Mouse (Mus musculus): Measurements from ENCODE around the gene Spry2.

Spry2 gene

DNA sequence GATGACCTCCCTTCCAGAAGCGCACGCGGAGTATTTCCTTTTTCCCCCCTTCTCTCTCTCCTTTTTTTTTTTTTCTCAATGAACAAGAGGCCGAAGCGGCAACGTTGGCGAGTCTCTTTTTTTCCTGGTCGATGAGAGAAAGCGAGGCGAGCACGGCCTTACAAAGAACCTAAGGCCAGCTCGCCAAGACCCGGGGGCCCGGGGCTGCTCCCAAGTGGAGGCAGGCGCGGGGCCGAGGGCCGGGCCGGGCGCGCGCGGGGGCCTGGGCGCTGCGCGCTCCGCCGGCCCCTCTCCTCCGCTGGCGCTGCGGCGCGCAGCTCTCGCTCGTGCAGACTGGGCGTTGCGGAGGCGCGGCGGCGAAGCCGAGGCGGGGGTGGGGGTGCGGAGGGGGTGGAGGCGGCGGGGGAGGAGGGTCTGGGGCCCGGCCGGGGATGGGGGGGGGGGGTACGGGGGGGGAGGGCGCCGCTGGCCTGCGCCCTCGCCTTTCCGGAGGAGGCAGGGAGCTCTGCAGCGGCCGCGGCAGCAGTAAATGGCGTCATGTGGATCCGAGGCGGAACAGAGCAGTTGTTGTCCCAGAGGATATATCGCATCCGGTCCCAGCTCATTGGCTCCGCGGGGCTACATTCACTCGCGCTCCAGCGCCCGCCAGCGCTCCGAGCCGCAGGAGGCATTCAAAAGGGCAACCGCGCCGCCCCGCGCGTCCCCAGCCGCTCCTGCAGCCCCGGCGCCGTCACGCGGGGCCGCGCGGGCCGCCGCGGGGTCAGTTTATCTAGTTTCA is at the start of gene Spry2:
Gene Spry2 (minus strand): TSS at position 29 of the 778 bp plus-strand sequence.
- peak; percentile 76 to 85 for DNase-seq (ENCODE audit: low spot score in 2 of 2)

DNA sequence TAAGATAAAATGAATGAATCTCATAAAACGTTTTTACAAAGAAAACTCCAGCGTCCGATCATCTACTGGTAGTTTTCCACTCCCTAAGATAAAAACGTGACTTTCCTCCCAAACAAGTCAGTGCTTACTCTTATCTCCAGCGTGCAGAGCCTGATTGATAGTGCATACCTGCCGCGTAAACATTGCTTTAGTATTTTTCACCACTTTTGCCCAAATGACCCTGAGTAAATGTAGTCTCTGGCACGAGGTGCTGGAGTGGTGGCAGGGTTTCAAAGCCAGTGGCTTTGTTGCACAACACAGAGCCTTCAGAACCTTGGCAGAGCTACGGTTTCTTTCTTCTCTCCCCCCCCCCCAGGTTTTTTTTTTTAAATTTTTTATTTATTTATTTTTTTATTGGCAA is 44.7 kb upstream of the Spry2 start:
- DNase-seq (ENCODE audit: low spot score in 2 of 2), result no peak

DNA sequence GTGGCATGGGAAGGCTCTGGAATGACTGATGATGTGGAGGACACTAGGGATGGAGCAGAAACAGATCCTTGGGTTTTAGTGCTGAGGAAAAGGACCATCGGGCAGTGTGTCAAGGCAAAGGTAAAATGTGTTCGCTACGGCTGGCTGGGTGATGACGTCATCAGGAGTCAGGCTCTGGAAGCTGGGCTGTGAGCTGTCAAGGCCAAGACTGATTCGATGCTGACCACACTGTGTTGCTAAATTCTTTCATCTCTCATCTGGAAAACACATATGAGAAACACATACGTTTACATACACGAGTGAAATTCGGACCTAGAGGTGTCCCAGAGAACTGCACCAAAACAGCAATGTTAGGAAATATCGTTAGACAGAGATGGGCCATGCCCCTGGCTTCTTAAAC is 30.1 kb upstream of the Spry2 start:
- no peak for DNase-seq (ENCODE audit: low spot score in 2 of 2)

DNA sequence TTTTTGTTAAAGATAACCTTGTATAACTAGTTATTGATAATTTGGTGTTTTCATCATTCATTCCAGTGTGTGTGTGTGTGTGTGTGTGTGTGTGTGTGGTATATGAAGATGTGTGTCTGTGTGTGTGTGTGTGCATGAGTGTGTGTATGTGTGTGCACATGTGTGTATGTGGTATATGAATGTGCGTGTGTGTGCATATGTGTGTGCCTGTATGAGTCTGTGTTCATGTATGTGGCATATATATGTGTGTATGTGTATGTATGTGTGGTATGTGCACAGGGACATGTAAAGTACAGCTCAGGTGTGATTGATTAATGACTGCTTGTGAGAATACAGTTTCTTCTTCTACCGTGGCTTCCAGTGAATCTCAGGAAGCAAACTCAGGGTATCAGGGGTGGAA is 28.7 kb upstream of the Spry2 start:
- no peak for DNase-seq (ENCODE audit: low spot score in 2 of 2)

DNA sequence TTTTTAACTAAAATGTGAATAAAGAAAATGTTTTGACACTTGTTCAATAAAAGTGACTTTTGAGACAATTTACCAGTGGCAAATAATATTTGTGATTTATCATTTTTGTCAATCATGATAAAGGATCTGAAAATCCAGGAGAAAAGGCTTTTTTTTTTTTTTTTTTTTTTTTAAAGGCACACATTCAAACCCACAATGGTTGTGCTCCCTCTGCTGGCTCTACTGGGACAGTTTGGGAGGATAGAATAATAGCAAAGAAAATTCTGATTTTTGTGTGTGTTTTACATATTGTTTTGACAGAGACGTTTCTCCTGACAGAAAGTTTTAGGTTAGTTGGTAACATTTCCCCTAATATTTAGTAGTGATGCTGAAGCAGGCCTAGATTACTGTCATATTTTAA is 28.1 kb upstream of the Spry2 start:
- no peak for DNase-seq (ENCODE audit: low spot score in 2 of 2)

DNA sequence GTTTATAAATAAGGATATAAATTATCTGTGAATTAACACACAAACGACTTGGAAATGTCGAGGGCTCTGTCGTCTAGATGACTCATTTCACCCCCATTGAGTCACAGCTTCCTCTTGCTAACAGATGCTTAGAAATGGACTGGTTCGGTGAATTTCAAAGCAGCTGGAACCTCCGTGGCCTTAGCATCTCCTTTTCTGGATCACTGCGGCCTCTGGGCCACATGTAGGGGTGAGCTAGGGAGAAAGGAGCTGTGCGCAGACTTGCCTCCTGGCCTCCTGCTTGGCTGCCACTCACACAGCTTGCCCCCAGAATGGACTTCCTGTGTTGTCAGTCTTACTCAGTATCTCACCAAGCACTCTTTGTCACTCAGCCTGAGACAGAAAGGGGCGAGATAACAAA is 26.3 kb upstream of the Spry2 start:
- DNase-seq (ENCODE audit: low spot score in 2 of 2), result peak; percentile 70 to 83

DNA sequence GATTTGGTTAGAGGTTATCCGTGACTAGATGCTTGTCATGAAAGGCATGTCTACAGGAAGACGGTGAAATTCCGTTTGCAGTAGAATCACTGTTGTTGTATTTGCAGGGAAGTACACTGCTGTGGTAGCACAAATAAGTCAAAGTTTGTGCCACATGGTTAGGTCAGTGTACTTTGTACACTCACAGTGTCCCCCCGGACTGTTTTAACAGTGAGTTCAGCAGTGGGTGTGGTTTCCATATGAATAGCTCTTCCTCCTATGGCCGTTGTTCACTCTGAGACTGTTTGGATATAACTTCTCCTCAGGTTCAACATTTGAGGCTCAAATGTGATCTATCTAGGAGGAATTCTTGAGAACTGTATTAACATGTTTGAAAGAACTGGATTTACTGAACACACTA is 25.8 kb upstream of the Spry2 start:
- DNase-seq (ENCODE audit: low spot score in 2 of 2), result peak; percentile 5 to 31

DNA sequence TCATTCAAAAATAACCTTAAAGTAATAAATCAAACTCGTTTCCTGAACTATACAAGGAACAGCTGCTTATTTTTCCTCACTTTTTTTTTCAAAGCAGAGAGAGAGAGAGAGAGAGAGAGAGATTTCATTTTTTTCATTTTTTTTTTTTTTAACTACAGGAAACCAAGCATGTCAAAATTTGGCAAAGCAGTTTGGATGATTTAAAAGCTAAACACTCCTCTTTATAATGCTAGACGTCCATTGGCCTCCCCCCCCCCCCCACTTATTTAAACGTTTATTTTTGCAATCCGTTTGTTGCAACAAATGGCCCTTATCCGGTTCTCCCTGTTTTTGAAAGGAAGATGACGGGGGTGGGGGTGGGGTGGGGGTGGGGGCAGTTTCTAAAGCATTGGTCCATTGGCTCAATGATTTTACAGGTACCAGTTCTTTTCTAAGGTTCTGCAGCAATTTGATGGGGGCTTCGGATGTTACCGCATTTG is 24.6 kb upstream of the Spry2 start:
- DNase-seq (ENCODE audit: low spot score in 2 of 2), result no peak

DNA sequence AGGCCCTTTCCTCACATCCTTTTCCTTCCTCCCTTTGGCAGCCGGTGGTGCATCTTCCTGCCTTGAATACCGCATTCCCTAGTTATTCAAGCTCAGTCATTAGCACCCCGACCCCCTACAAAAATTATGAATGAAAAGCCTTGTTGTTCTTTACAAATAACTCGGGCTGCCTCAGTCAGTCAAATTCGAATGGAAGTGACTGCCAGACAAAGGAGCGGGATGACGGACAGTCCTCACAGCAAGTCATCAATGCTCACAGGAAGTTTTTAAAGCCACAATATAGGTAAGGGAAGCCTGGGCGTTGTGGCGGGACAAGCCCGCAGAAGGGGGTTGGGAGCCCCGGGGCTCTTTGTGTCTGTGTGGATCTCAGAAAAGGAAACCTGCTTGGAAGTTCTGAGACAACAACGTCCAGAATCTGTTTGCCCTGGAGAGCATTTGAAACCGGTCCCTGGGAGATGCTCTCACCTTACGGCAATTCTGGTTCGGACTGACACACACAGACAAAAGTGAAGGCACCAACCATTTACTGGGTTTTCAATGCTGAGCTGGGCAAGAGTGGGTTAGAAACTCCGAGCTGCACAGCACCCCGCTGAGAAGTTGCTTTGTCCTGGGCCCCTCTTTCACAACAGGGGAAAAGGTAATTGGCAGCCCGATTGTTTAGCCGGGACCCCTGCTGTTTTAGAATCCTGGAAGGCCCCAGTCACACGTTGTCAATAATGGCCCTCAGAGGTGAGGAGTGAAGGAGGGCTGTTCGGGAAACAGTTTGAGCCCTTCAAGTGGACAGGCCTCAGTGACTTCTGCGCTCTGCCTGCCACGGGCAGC is 24.0 kb upstream of the Spry2 start:
- peak in 1 of 2 experiments; percentile 13 for DNase-seq (ENCODE audit: low spot score in 2 of 2)

DNA sequence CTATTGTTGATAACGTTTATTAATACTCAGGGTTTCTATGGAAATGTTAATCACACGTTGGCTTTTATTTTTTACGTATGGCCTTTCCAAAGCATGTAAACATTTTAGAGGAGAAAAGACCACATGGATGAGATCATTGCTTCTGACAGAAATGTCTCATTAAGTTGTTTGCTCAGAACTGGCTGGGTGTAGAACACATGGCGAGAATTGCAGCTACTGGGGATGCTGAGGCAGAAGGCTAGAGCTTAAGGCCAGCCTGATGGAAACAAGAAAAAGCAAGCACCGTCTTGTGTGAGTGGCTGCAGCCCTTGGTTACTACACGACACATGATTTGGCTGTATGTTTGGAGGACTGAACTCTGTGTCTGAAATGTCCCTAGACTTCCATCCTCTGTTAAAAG is 10.6 kb upstream of the Spry2 start:
- no peak for DNase-seq (ENCODE audit: low spot score in 2 of 2)

DNA sequence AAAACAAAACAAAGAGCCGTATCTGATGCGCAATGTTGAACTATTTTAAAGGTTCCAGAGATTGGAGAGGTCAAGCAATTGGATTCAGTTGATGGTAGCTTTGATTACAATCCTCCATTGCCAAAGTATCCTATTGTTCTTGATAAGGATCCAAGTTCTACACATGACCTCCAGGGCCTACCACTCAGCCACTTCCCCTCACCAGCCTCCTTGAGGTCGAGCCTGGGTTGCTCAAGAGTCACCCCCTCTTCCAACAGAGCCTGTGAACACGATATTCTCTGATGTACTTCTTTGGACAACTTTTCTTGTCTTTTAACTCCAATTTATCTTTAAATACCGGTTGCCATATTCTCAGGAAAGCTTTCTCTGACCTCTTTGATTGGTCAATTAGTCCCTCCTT is 9.3 kb upstream of the Spry2 start:
- DNase-seq (ENCODE audit: low spot score in 2 of 2), result no peak

DNA sequence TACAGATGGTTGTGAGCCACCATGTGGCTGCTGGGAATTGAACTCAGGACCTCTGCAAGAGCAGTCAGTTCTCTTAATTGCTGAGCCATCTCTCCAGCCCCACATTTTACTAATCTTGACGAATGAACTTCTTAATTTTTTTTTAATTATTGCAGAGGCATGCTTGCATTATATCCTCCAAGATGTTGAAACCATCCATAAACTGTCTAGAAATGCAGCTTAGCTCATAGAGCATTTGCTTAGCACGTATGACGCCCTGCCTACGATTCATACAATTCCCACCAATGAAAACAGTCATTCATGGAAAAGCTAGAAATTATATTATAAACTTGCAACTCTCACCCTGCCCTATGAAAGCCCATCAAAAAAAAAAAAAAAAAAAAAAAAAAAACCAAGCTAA is 8.9 kb upstream of the Spry2 start:
- DNase-seq (ENCODE audit: low spot score in 2 of 2), result no peak

DNA sequence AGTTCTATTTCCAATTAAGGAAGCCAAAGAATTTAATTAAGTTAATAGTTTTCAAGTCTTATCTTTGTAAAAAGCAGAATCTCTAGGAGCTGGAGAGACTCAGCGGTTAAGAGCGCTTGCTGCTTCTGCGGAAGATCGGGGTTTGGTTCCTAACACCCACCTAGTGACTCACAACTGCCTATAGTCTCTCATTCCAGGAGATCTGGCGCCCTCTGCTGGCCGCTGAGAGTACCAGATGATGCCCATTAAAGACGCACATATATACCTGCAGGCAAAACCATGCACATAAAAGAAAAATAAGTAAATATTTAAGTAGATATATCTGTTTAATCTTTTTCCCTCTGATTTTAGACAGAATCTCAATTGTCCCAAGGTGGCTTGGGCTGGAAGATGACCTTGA is 6.2 kb upstream of the Spry2 start:
- DNase-seq (ENCODE audit: low spot score in 2 of 2), result peak; percentile 48 to 66

DNA sequence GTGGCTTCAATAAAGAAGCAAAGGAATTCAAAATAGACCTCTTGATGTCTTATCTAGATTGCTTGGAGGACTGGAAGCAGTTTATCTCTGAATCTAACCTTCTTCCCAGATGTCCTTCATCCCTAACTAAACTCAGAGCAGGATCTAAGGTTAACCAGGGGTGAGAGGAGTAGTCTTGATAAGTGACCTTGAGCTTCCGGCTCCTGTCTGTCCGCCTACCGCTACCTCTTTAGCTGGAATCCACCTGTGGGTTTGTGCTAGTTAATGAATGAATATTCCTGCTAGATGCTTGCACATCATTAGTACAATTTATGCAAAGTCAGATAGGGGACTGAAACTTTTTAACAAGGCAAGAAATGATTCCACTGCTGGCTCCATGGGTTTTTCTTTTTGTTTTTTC is 4.2 kb upstream of the Spry2 start:
- no peak for DNase-seq (ENCODE audit: low spot score in 2 of 2)

DNA sequence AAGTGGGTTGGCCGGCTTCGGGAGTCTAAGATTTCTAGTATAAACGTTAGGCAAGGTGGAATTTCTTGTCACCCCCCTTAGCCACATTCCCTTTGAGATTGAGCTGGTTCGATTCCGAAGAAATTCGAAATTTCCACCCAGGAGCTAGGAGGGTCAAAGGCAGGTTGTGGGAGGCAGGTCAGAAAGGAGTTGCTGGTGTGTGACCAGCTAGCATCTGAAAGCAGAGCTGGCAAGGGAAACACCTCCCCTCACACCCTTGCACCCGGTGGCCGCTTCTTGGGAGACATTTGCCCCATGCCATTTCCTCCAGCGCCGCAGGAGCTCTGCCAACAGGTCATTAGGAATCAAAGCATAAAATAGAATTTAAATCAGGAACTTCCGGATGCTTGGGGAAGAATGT is 2.5 kb upstream of the Spry2 start:
- peak; percentile 48 to 66 for DNase-seq (ENCODE audit: low spot score in 2 of 2)

DNA sequence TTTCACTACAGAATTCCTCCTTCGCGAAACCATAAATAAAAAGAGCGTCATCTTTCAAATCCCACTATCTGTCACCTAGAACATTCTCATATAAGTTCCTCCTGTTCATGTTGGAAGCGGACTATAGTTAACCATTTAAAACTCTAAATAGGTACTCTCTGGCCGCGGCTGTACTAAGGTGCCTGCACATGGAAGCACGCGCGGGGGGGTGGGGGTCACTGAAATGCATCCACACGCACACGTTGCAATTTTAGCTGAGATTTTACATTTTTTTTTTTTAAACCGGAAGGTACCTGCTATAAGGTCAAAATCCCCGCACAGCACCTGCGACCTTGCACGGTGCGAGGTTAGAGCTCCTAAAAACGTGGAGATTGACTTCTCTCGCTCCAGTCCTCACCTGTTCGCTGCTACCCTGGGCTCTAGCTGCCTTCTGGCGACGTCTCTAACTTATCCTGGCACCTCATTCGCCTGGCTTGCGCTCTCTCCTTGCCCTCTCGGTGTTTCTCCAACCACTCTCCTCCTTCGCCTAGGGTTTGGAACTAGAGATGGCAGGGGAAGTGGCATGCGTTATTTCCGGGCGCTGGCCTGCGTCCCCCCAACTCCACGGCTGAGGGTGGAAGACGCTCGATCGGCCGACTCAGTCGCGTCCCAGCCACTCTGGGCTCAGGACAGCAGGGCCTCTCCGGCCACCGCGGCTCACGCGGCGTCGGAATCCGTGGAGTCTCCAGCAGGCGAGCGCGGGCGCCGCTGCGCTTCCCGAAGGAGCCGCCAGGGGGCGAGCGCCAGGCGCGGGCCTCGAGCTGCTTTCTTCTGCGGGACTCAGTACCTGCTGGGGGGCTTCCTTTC is 1.9 kb upstream of the Spry2 start:
- peak; percentile 76 to 80 for DNase-seq (ENCODE audit: low spot score in 2 of 2)

DNA sequence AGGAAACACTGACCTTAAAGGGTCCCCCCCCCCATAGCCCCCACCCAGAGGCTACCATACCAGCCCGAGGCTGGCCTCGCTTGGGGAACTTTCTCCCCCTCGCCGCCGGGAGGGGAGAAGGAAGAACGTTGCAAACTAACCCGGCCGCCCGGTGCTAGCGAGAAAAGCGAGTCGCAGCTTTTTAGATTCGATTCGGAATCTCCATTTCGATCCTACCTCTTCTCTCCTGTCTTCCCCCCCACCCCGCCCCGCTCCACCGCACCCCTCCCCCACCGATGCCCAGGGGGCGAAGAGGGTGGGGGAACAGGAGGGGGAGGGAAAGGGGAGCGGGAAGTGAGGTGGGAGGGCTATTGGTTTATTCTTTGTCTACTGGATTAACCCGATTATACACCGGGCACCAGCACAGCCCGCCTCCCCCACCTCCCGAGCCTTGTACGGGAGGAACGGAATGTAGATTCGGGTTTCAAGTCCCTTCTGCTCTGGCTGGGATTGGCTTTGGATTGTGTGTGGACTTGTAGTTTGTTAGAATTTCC is 1.0 kb upstream of the Spry2 start:
- DNase-seq (ENCODE audit: low spot score in 2 of 2), result peak in 1 of 2 experiments; percentile 49

DNA sequence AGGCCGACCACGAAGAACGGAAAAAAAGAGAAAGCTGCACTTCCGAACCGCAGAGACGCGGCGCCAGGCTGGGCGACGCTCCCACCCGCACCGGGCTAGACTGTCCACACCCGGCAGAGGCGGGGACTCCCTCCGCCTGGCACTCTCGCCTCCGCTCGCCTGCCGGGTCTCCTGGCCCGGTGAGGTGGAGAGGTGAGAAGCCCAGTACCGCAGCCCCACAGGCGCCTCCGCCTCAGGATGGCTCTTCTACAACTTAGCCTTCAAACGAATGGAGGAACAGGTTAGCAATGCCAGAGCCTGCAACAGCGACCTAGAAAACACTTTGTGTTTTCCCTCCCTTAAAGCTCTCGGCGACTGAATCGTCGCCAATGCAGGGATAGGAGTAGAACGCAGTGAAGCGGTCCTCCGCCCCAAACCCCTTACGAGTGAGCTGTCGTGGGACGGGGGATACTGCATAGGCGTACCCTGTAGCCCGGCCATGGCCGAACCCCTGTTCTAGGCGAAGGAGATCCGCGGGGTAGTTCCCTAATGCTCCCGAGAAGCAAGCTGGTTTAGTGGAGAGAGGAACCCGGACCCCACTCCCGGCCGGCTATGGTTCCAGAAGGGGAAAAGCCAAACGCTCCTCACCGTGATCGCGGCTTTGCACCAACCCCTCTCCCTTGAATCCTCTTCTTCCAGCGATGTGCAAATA is 513 bp downstream of the Spry2 start:
- DNase-seq (ENCODE audit: low spot score in 2 of 2), result peak; percentile 63 to 76

DNA sequence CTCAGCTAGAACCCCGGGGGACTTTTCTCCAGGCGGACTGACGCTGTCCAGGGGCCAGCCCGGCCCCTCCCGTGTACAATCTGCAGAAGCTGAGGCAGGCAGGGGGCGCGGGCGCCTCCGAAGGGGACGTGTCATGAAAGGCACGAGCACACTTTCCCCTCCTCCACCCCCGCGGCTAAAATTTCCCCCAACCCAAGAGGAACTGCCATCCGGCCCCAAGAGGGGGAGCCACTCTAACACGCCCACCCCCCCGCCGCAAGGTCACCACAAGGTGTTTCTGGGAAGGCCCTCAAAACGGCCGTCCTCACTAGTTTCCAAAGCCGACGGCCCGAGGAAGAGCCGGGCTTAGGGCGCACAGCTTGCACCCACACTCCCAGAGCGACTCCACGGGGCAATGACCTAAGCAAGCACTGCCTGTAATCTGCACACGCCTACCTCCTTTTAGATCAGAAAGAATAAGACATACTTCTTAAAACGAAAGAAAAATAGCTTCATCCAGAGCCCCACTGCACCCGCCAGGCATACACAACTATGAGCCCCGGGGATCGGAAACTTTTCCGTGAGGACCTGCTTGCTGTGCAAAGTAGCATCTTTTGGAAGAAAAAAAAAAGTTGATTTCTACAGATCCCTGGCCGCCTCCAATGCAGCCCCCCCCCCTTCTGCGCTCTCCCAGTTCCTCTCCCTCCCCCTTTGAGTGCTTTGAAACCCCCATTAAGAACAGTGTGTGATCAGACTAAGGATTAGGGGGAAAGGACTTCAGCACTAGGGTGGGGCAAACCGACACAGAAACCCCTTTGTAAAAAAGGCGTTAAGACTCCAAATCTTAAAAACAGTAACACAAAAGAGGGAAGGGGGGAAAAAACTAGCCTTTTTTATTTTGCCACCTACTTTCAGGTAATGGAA is 1.4 kb downstream of the Spry2 start:
- DNase-seq (ENCODE audit: low spot score in 2 of 2), result peak; percentile 64 to 72

DNA sequence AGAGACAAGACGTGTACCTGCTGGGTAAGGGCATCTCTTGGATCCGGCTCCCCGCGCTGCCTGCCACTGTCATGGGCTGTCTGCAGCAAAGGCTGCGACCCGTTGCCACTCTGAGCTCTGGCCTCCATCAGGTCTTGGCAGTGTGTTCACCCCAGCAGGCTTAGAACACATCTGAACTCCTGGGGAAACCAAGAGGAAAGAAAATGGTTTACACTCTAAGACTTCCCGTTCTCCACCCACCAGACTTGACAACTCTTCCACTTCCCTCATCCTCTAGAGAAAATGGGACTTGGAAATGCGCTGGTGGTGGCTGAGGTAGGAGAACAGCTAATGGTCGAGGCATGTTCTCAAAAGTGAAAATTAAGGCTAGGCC is 3.0 kb downstream of the Spry2 start:
- DNase-seq (ENCODE audit: low spot score in 2 of 2), result peak; percentile 4 to 30

Data from natural killer cell, adult 2 months (primary cell).